Mouse (Mus musculus) thymus, postnatal 10 days (tissue): ENCODE results near the gene Tfam.

ENCODE experiments used
- DNase-seq, 2 experiments: peaks; one replicate each; pipeline ENCODE4 v3.0.0; 2021; ENCODE audit warnings: low spot score in 2 of 2

The Tfam gene

DNA sequence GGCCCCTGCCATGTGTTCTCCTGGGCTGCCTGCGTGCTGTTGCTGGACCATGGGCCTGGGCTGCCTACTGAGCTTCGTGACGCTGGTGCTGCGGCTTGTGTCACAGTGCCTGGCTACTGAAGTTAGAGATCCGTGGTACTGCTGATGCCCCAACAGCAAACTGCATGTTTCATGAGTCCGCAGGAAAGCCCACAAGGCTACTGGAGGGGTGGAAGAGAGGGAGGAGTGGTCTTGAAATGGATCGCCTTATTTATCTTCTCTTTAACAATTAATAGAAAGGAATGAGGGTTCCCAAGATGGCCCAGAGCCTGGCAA lies at the start of gene Tfam:
TSS of gene Tfam (minus strand) at position 41 of the 315 bp plus-strand sequence.
- DNase-seq: no peak

DNA sequence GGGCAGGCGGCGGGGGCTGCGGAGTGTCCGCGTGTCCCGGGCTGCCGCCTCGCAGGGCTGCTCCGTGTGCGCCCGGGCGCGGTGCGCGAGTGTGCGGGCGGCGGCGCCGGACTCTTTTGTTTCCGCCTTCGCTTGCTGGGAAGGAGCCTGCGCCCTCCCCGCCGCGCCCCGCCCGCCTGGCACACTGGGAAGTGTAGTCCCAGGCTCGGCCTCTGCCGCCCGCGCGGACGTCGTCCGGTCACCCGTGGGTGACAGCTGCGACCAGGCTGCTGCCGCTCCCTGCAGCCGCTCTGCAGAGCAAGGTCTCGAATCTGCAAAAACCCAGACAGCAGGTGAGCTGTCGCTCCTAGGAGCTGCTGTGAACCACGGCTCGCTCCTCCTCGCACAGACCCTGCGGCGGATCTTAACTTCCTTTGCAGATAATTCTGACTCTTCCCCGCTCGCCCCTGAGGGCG lies 47.1 kb upstream of the Tfam start, which contains the start of gene Ube2d1:
TSS of gene Ube2d1 (minus strand) at position 137 of the 455 bp plus-strand sequence.
- peak; percentile 75 to 81 for DNase-seq

DNA sequence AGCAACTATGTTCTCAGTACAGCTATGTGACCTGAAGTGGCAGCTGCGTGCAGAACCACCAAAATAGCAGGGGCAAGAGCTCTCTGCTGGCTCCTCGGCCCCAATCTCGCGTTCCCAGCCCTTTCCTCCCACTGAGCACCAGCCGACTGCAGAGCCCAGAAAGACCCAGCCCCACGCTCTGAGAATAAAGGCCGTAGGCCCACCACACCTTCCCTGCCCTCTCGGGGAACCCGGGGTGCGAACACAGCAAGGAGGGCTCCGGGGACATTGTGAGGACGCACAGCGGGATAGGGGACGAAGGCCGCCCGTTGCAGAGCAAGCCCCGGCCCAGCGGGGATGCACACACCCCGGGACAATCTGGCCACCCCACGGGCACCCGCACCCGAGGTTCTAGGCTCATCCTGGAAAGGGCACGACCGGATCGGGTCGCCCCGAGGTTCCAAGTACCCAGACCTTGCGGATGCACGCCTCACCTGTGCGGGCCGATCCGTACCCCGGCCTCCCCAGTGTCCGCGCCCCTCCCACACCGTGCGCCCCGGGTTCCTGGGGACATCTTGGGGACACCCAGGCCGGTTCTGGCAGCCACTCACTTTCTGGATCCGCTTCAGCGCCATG lies 46.5 kb upstream of the Tfam start:
- peak in 1 of 2 experiments; percentile 18 for DNase-seq

DNA sequence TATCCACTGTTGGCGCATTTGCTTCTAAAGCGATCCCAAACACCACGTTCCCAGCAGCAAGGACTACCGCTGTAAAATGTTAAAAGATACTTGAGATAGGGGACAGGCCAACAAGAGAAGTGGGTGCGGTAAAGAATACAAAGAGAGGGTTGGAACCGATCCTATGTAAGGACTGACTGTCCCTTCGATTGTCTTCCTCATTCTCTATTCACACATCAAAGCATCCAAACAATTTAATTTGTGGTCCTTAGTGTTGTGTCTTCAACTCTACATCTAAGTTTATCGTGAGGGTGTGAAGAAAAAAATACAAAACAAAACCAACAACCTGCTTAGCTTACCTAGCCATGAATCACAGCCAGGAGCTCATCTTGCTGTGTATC lies 46.0 kb upstream of the Tfam start:
- DNase-seq: no peak

DNA sequence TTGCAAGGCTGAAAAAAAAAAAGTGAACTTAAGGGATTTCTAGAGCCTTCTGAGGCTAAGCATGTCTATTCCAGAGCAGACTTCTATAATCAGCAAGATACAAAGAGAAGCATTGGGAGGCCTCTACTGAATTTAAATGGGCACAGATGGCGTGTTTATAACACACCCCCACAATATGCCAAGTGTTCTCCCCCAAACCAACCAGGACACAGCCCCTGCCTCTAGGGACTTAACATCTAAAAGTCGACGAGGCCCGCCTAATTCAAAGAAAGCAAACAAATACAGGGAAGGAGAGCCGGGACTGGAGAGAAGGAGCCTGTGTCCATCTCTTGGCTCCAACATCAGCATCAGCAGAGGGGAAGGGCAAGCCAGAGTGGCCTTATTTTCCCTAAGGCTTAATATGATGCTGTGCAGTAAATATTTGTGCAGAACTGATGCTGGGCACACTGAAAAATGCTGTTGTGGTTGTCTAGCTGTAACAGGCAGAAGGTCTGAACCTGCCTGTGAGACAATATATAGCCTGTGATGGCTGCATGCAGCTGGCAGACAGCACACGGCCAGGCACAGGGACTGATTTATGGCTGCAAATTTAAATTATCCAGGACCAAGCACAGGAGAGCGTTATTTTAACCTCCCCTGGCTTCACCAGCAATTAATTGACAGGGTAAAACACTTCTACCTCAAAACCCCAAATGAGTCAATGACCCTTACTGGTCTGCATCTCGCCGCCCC lies 35.1 kb upstream of the Tfam start:
- no peak for DNase-seq

DNA sequence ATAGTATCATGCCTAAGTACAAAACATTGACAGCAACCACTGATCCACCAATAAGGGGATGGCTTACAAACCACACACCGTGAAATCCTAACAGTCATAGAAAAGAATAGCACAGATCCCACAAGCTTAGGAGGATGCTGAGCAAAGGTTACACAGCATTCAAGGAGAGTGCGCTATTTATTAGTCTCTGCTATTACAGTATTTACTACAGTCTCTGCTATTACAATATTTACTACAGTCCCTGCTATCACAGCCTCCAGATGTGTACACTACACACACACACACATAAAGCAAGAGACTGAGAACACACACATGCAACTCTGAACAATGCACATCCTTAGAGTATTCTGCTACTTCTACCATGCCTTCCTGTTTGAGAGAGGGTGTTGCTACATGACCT lies 29.9 kb upstream of the Tfam start:
- DNase-seq: no peak

DNA sequence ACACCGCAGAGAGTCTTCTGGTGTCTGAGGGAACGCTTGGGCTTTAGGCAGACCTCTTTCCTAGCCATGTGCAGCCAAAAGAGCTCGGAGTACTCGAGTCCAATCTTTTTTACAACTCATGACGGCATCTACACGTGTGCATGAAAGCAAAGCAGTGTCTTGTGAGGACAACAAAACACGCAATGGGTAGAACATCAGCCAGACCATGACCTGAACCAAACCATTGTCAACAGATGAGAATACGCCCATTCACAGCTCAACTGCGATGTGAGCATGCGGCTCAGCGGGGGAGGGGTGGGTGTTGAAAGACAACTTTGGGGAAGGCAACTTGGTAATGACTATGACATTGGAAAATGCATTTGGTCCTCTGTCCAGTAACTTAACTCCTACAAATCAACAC lies 29.4 kb upstream of the Tfam start:
- DNase-seq: no peak

DNA sequence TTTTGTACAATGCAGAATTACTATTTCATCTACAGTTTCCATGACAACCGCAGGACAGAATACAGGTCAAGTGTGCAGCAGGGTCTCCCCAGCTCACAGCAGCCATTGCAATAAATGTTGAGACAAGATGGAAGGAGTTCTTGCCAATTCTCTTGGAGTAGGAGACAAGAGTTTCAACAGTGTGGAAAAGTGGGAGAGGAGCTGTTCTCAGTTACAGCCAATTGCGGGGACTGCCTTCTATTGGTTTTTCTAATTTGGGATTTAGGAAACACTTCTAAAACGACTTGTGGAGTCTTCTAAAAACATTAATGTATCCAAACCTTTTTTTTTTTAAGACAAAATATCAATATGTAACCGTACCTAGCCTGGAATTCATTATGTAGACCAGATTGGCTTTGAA lies 27.0 kb upstream of the Tfam start:
- no peak for DNase-seq

DNA sequence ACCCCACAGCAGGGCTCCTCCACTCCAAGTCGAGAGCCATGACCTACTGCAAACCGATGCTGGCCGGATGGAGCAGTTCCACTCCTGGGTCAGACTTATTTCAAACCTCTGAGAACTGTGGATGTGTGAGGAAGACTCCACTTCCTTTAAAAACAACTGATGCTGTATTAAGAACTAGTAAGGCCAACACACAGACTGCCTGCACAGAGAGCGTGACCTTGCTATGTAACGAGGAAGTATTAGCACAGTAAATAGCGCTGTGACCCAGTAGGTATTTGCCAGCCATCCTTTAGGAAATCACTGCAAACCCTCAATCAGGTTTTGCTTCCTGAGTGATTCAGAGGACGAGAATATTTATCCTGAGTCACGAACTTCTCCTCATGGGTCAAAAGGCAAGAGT lies 23.6 kb upstream of the Tfam start:
- no peak for DNase-seq

DNA sequence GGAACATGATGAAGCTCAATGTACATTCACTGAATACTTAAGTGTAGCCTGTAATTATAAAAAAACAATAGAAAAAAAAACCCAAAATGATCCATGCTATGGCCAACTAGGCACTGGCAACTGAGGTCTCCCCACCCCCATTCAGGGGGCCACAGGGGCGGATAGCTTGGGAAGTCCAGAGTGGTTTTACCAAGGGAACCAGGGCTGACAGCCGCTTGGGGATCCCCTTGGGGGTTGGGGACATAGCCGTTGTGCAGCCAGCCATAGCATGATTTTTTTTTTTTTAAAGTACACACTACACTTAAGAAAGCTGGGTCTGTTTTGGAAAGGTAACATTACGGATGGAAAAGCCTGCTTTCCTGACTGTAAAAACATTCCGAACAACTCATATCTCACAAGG lies 20.9 kb upstream of the Tfam start:
- no peak for DNase-seq

DNA sequence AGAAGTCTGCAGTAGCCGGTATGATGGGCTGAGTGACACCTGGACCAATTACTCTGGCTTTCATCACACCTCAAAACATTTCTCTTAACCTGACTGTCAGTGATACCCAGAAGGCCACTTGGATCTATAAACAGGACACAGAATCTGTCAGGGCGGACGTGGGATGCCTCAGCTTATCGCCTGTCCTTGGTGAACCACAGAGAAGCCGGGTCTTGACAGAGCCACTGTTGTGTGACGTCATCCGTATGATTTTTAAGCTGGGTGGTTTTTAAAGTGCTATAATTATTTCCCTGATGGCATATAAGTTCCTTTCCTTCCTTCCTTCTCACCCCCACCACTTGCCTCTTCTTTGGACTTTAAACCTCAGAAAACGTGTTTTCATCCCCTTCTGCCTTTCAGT lies 20.4 kb upstream of the Tfam start:
- no peak for DNase-seq

DNA sequence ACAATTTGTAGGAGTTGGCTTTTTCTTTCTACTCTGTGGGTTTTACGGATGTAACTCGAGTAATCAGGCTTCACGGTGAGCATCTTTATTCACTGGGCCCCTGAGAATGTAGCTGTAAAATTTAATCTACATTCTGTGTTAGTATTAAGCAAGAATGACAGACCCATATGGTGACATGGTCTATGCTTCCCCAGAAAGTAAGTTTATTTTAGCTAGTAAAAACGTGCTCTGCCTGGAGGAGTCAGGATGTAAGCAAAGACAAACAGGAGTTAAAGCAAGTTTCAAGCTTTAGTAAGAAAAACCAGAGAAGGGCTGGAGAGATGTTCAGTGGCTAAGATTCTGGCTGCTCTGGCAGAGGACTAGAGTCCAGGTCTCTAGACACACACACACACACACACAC lies 15.1 kb upstream of the Tfam start:
- no peak for DNase-seq

DNA sequence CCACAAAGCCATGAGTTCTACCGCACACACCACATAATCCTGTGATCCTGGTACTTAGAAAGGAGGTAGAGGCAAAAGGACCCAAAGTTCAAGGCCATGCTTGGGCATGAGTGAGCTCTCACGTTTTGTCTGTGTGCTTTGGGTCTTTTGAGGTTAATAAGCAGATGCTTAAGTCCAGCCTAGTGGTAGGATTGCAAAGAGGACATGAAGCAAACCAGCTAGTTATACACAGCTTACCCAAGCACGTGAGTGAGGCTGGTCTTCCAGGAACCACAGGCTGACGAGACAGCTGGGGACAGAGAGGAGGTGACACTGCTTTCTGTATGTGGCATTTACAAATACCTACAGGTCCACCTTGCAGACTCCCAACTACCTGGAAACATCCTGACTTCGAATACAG lies 14.3 kb upstream of the Tfam start:
- DNase-seq: no peak

DNA sequence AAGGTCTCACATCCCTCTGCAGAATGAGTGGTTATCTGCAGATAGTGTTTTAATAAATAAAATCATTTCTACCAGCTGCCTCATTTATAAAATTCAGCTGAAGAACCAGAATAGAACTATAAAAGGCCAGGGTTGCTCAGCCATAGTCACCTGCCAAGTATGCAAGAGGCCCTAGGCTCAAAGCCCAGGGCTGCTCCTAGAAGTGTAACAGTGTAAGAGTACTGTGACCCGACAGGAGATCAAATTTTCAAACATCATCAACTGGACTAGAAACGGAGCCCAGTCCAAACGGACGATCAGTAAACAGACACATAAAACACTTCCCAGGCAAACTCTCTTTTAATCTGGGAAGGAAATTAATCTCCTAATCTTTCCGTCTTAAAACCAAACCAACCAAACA lies 13.8 kb upstream of the Tfam start:
- no peak for DNase-seq

DNA sequence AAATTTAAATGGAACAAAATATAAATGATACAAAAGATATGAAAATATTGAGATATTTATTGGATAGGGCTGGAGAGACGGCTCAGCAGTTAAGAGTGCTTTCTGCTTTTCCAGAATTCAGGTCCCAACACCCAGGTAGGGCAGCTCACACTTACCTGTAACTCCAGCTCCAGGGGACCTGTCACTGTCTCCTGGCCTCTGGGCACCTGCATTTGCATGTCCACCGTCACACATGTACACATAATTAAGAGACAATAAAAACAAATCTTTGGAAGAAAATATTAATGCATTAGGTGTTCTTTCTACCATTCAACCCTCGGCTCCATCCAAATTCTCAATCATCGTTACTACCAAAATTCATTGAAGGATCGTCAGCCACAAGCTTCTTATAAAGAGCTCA lies 13.2 kb upstream of the Tfam start:
- no peak for DNase-seq

DNA sequence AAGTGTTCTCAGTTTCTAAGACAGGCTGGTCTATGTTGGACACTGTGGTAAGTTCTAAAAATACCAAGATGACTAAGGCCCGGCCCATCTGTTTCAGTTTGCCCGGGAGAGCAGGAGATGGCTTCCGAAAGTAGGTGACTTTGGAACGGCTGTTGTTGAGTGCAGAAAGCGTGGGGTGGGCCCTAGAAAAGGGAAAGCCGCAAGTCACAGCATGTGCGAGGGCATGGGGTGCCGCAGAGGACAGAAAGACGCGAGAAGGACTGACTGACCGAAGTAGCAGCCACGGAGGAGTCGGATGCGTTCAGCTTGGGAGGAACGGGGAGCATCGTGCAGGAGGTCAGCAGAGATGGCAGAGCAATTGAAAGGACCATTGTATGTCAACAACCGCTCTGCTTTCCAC lies 12.4 kb upstream of the Tfam start:
- no peak for DNase-seq

DNA sequence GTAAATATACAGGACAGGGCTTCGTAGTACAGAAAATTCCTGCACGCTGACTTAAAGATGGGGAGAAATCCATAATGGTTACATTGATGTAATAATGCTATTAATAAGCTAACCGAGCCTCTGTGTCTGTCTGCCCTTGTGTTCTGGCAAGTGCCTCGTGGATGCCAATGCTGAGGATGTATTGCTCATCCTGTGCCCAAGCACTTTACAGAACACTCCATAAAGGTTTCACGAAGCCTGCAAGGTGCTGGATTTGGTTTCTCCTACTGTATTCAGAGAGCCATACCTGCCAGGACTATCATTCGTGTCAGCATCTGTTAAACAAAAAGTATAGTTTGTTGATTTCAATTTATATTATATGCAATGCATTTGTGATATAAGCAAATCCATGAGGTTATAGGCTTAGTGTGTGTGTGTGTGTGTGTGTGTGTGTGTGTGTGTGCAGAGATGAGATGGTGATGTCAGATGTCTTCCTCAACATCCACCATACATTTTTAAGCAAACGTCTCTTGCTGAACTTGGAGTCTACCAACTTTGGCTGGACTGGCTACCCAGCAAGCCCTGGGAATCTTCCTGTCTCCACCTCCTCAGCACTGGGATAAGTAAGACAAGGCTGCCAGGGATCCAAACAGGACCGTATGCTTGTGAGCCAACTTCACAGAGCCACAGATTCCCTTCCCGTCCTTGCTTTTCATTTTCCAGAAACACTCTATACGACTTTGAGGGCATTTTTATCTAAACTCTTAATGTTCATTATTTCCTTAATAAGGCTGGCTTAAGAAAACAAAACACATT lies 11.2 kb upstream of the Tfam start:
- DNase-seq: no peak

DNA sequence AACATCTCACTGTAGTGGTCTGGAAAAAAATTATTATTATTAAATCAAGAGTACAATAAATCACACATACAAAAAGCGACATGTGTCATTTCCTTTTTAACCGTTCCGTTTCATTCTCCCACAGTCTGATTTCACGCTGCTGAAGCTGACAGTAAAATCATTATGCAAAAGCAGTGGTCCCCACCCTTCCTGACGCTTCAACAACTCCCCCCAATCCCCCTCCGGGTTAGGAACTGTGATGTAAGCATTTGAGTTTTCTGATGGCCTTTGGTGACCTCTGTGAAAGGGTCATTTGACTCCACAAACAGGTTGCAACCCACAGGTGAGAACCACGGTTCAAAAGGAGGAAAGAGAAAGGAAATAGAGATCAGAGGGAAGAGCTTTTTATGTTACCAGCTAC lies 8.9 kb upstream of the Tfam start:
- DNase-seq: no peak

DNA sequence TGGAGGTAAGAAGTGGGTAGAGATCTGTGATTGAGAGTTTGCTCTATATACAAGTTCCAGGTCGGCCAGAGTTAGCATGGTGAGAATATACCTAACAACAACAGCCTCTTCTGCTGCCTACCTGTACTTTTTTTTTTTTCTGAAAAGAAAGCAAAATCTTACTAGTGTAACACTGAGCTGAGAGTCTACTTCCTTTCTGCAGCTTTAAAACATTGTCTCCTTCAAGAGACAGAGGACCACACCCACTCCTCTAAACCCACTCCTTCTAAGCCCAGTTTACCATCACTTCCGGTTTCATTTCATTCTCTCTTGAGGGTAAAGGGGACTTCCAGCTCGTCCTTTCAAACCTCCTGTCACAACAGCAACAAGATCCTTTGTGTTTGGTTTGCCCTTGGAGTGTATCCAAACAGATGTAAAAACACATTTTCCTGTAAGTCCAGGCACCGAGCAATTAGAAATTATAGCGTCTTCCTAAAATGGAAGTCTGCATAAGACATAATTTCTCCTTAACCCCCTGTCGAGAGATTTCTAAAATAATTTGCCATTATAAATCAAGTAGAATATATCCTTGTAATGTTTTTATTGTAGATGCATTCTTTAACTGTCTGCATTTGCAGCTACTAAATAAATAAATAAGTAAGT lies 1.5 kb upstream of the Tfam start:
- peak in 1 of 2 experiments; percentile 43 for DNase-seq

DNA sequence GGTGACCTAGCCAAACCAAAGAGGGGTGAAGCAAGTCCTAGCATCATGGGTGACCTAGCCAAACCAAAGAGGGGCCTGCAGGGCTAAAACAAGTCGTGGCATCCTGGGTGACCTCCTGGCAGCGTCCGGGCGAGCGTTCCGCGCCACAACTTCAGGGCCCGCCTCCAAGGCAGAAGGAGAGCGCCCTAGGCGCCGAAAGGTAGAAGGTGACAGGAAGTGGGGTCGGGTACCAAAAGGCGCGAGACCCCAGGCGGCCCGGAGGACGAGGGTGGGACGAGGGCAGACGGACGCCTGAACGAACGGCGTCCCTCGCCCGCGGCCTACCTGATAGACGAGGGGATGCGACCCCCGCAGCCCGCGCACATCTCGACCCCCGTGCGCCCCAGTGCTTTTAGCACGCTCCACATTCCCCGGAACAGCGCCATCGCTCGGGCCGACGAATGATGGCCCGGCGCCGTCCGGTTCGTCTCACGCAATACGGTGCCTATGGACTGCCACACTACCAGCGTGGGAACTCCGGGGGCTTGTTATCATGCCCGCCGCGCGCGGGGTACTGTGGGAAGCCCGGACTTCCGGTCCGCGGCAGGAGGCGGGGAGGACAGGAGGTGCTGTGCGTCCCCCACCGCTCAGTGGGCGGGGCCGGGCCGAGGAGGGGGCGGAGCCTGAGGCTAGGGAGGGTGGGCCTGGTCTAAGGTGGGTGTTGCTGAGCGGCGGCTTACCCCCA lies 402 bp downstream of the Tfam start:
- peak; percentile 99 for DNase-seq

DNA sequence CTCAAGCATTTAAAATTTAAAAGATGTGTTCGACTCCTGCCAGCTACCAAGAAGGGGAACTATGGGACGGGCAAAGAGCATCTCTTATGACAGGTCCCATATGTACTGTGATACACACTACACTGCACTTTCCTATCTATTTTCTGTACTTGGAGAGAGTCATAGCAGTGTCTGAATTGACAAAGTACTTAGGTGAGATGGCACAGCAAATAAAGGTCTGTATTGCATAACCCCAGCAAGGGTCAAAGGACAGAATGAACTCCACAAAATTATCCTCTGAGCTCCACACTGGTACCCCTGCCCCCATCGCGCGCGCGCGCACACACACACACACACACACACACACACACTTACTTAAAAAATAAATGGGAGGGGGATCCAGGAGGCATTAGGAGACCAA lies 4.0 kb downstream of the Tfam start:
- no peak for DNase-seq

DNA sequence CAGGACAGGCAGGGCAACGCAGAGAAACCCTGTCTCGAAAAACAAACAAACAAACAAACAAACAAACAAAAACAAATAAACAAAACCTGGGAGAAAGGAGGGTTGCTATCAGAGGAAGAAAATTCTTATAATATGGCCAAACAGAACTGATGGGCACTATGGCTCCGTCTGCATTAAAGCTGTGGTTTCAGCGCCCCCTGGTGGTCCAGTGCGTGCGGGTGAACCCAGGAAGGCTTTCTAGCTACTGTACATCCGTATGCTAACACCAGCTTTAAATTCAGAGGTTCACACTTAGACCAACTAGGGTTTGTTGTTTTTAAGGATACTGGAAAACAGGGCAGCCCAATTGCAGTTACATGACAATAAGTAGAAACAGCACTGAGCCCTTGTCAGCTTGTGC lies 12.2 kb downstream of the Tfam start:
- peak; percentile 53 to 85 for DNase-seq
